Mouse (Mus musculus): ENCODE results near the gene Trim28.

Gene Trim28

GRCm38 (mm10) chr7:12998851-12999250, at the start of gene Trim28:
TSS of gene Trim28 (plus strand) at chr7:12999114.
- DNase-seq (ENCODE audit: low spot score) = no peak

GRCm38 (mm10) chr7:12949872-12950229, 49.1 kb upstream of the Trim28 start:
- no peak for DNase-seq (ENCODE audit: low spot score)

GRCm38 (mm10) chr7:12954896-12955295, 44.0 kb upstream of the Trim28 start:
- DNase-seq (ENCODE audit: low spot score) = no peak

- no peak for DNase-seq (ENCODE audit: low spot score)
These were observed 41.4 kb upstream of the Trim28 start for GRCm38 (mm10) chr7:12957511-12957910.

- DNase-seq (ENCODE audit: low spot score) = no peak
These were observed 40.0 kb upstream of the Trim28 start for GRCm38 (mm10) chr7:12958948-12959347.

- no peak for DNase-seq (ENCODE audit: low spot score)
These were observed 39.2 kb upstream of the Trim28 start for GRCm38 (mm10) chr7:12959718-12960117.

- peak; percentile 50 for DNase-seq (ENCODE audit: low spot score)
These were observed 37.3 kb upstream of the Trim28 start for GRCm38 (mm10) chr7:12961511-12962141.

- DNase-seq (ENCODE audit: low spot score) = peak; percentile 90
These were observed 33.2 kb upstream of the Trim28 start, which contains the start of gene Zfp324 for GRCm38 (mm10) chr7:12965678-12966091. TSS of gene Zfp324 (plus strand) at chr7:12965838.

GRCm38 (mm10) chr7:12966104-12966845, 32.6 kb upstream of the Trim28 start:
- DNase-seq (ENCODE audit: low spot score) = peak; percentile 82

- no peak for DNase-seq (ENCODE audit: low spot score)
These were observed 28.0 kb upstream of the Trim28 start for GRCm38 (mm10) chr7:12970906-12971305.

- DNase-seq (ENCODE audit: low spot score) = peak; percentile 97
These were observed 21.1 kb upstream of the Trim28 start, which contains the start of gene Zfp446 for GRCm38 (mm10) chr7:12977682-12978389. TSS of gene Zfp446 (plus strand) at chr7:12977848.

- no peak for DNase-seq (ENCODE audit: low spot score)
These were observed 19.8 kb upstream of the Trim28 start for GRCm38 (mm10) chr7:12978931-12979722.

- no peak for DNase-seq (ENCODE audit: low spot score)
These were observed 19.1 kb upstream of the Trim28 start for GRCm38 (mm10) chr7:12979776-12980175.

- no peak for DNase-seq (ENCODE audit: low spot score)
These were observed 18.6 kb upstream of the Trim28 start for GRCm38 (mm10) chr7:12980291-12980690.

GRCm38 (mm10) chr7:12985724-12986123, 13.2 kb upstream of the Trim28 start:
- no peak for DNase-seq (ENCODE audit: low spot score)

GRCm38 (mm10) chr7:12986906-12987305, 12.0 kb upstream of the Trim28 start:
- no peak for DNase-seq (ENCODE audit: low spot score)

GRCm38 (mm10) chr7:12987409-12988189, 11.3 kb upstream of the Trim28 start:
- DNase-seq (ENCODE audit: low spot score) = no peak

GRCm38 (mm10) chr7:12992222-12992621, 6.7 kb upstream of the Trim28 start:
- no peak for DNase-seq (ENCODE audit: low spot score)

- DNase-seq (ENCODE audit: low spot score) = no peak
These were observed 5.8 kb upstream of the Trim28 start for GRCm38 (mm10) chr7:12993148-12993547.

- no peak for DNase-seq (ENCODE audit: low spot score)
These were observed 3.1 kb upstream of the Trim28 start for GRCm38 (mm10) chr7:12995862-12996261.

- no peak for DNase-seq (ENCODE audit: low spot score)
These were observed 1.7 kb upstream of the Trim28 start for GRCm38 (mm10) chr7:12997230-12997629.

Measured in testis, postnatal 10 days (tissue).